Mouse (Mus musculus) brain, embryonic 14.5 days (tissue): ENCODE measurements around the gene Zfp646.

Experiments
- CTCF ChIP-seq: fragments of 200-500 bp; IDR thresholded peaks from 2 replicates; pipeline ENCODE4 v1.5.1; 2012; ENCODE audit warnings: inconsistent platforms, mild to moderate bottlenecking, moderate library complexity, borderline replicate concordance; ENCODE audit not compliant: insufficient read depth, insufficient read length; ENCODE audit errors: extremely low read depth
- POLR2A ChIP-seq: fragments of 200-500 bp; IDR thresholded peaks from 2 replicates; pipeline ENCODE4 v1.6.1; 2012; ENCODE audit warnings: mild to moderate bottlenecking, inconsistent platforms, borderline replicate concordance; ENCODE audit not compliant: poor library complexity, insufficient read depth, insufficient read length, severe bottlenecking; ENCODE audit errors: extremely low read depth

- TF ChIP-seq POLR2A (no peak), CTCF (no peak)
These were observed 12.8 kb downstream of the Zfp646 start for GRCm38 (mm10) chr7:127888821-127889220.
